Mouse (Mus musculus): ENCODE data around the gene A930004D18Rik.

A930004D18Rik gene

GRCm38 (mm10) chr2:18037491-18037890, at the start of gene A930004D18Rik:
Gene A930004D18Rik, minus strand, starts transcription at chr2:18037737.
- WGBS = 92% methylated on average over 2 of the region's 2 CpGs

GRCm38 (mm10) chr2:18080182-18080860, 42.8 kb upstream of the A930004D18Rik start:
- 69% methylated on average over 2 of the region's 2 CpGs for WGBS

- 79% methylated on average over 2 of the region's 2 CpGs for WGBS
Measured at GRCm38 (mm10) chr2:18071947-18072346, 34.4 kb upstream of the A930004D18Rik start.

GRCm38 (mm10) chr2:18068071-18068796, 30.7 kb upstream of the A930004D18Rik start:
- WGBS = 92% methylated on average over 4 of the region's 4 CpGs

- 5% methylated on average over 6 of the region's 6 CpGs for WGBS
Measured at GRCm38 (mm10) chr2:18065708-18066030, 28.1 kb upstream of the A930004D18Rik start.

- WGBS = under 1% methylated on average over 59 of the region's 85 CpGs
Measured at GRCm38 (mm10) chr2:18064941-18065707, 27.6 kb upstream of the A930004D18Rik start.

- WGBS = under 1% methylated on average over 47 of the region's 58 CpGs
Measured at GRCm38 (mm10) chr2:18064356-18064858, 26.9 kb upstream of the A930004D18Rik start.

GRCm38 (mm10) chr2:18063763-18064251, 26.3 kb upstream of the A930004D18Rik start:
- WGBS = under 1% methylated on average over 18 of the region's 18 CpGs

- WGBS = 100% methylated on average over 1 of the region's 1 CpGs
Measured at GRCm38 (mm10) chr2:18060396-18060795, 22.9 kb upstream of the A930004D18Rik start.

- WGBS = 98% methylated on average over 1 of the region's 1 CpGs
Measured at GRCm38 (mm10) chr2:18059891-18060290, 22.4 kb upstream of the A930004D18Rik start.

GRCm38 (mm10) chr2:18059063-18059462, 21.5 kb upstream of the A930004D18Rik start:
- WGBS = 86% methylated on average over 2 of the region's 2 CpGs

- whole genome bisulfite sequencing = 38% methylated on average over 9 of the region's 9 CpGs
Measured at GRCm38 (mm10) chr2:18058146-18058708, 20.7 kb upstream of the A930004D18Rik start.

- under 1% methylated on average over 48 of the region's 48 CpGs for WGBS
Measured at GRCm38 (mm10) chr2:18057336-18058145, 20.0 kb upstream of the A930004D18Rik start.

GRCm38 (mm10) chr2:18056786-18057255, 19.3 kb upstream of the A930004D18Rik start:
- 2% methylated on average over 44 of the region's 50 CpGs for WGBS

GRCm38 (mm10) chr2:18055929-18056785, 18.6 kb upstream of the A930004D18Rik start:
- WGBS = under 1% methylated on average over 56 of the region's 66 CpGs

- WGBS = 38% methylated on average over 20 of the region's 20 CpGs
Measured at GRCm38 (mm10) chr2:18055016-18055928, 17.7 kb upstream of the A930004D18Rik start, which contains the start of gene Mllt10. Gene Mllt10, plus strand, starts transcription at chr2:18055237.

GRCm38 (mm10) chr2:18053951-18054530, 16.5 kb upstream of the A930004D18Rik start:
- WGBS = 75% methylated on average over 2 of the region's 2 CpGs

Measured in cerebral cortex, adult 2 months (tissue).